Mouse (Mus musculus): ENCODE results near the gene Adra1b. TPM values are rescaled to one million over a fixed set of nuclear protein-coding genes. Genes with fewer than 3 reads are reported as not detected.

Adra1b gene
- total and polyA plus RNA-seq, 3 experiments = not detected

DNA sequence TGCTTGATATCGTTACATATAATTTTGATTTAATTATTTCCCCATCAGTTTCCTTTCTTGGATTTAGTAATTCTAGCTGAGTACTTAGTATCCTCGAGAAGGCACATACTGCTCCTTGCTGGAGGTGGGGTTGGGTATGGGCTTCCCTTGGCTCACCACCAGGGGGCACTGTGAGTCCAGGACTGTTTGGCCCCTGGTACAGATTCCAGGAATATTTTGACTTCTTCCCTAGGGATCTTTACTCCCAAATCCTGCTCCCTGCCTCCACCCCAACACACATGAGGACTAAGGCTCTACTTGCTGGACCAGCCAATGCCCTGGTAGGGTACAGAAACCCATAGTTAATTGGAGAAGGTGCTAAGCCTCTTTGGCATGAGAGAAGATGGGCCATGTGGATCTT is 117.2 kb downstream of the Adra1b start (continued):
- no peak for TF ChIP-seq HCFC1 (IDR thresholded peaks at IDR 0.05; ENCODE audit: low read depth, low read length)
- no peak for TF ChIP-seq GATA1 (IDR thresholded peaks at IDR 0.05; ENCODE audit: low read depth, low read length)
- TF ChIP-seq RCOR1 (IDR thresholded peaks at IDR 0.05; ENCODE audit: low read depth, low read length) = no peak
- TF ChIP-seq KAT2A (conservative IDR thresholded peaks at IDR 0.05; ENCODE audit: low read depth, low read length) = no peak
- TF ChIP-seq UBTF (IDR thresholded peaks at IDR 0.05; ENCODE audit: borderline replicate concordance, insufficient read depth, low read depth, low read length) = no peak
- TF ChIP-seq TCF12 (IDR thresholded peaks at IDR 0.05; ENCODE audit: low read depth, low read length) = no peak
- TF ChIP-seq MAZ (IDR thresholded peaks at IDR 0.05; ENCODE audit: low read depth, low read length) = no peak

DNA sequence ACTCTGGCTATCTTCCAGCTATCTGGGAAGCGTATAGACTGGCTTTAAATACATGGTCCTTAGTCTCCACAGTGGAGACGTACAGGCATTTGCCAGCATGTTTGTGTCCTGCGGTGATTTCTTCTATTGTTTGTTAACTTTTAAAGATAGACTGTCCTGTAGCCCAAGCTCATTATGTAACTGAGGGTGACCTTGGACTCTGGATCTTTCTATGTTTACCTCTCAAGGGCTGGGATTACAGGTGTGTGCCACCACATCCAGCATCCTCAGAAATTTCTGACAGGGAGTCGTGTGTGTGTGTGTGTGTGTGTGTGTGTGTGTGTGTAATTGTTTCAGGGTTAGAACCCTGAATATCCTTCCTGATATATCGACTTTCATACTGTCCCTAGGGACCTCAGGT is 117.9 kb downstream of the Adra1b start:
- Histone ChIP-seq H3K36me3 (ENCODE audit: control insufficient read depth in 1 of 2, insufficient read depth in 2 of 2, low read length in 2 of 2) (no peaks in the 10 kb centered on the region), H3K4me1 (ENCODE audit: control insufficient read depth in 1 of 2, insufficient read depth in 2 of 2, low read length in 2 of 2) (no peaks in the 10 kb centered on the region), H3K9ac (ENCODE audit: control insufficient read depth, low read depth, low read length, poor library complexity, severe bottlenecking) (no peak overlapping the region), H3K79me2 (ENCODE audit: control insufficient read depth, insufficient read depth, low read length, poor library complexity) (no peaks in the 10 kb centered on the region), H3K9me3 (replicated peaks; ENCODE audit: insufficient read depth, low read length) (no peaks in the 10 kb centered on the region), H3K27ac (ENCODE audit: control insufficient read depth, low read depth, low read length) (no peak overlapping the region), H3K27me3 (ENCODE audit: control insufficient read depth in 1 of 2, insufficient read depth in 2 of 2, low read length in 2 of 2) (peaks cover 0 to 2% of the 10 kb centered on the region in 2 experiments; a peak in 1 of 4 replicates), H3K4me3 (ENCODE audit: control insufficient read depth in 1 of 2, insufficient read depth in 1 of 2, low read depth in 2 of 2, low read length in 2 of 2) (no peak overlapping the region)
- TF ChIP-seq GABPA (IDR thresholded peaks at IDR 0.05; ENCODE audit: low read depth, low read length) = no peak
- TF ChIP-seq CHD1 (IDR thresholded peaks at IDR 0.05; ENCODE audit: low read depth, low read length) = no peak
- no peak for TF ChIP-seq USF2 (IDR thresholded peaks at IDR 0.05; ENCODE audit: borderline replicate concordance in 1 of 2, insufficient read depth in 1 of 2, low read depth in 1 of 2, low read length in 2 of 2)
- no peak for DNase-seq (ENCODE audit: low read depth, low spot score)

DNA sequence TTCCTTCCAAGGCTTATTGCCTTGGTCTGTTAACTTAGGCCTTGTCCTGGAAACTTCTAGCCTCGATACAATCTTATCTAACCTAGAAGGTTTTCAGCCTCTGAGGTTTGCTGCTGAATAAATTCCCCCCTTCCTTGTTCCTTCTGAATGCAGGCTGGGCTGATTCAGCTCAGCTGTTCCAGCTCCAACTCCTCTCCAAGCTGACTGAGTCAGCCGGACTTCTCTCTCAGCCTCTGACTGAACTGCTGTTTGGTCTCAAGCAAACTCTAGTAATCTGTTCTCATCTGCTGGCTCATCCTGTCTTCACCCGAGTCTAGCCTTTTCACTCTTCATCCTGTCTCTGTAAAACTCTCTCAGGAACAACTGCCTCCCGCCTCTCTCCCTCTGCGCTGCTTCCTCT is 121.5 kb downstream of the Adra1b start:
- H3K36me3 ChIP-seq (ENCODE audit: control insufficient read depth in 1 of 2, insufficient read depth in 2 of 2, low read length in 2 of 2) = no peaks in the 10 kb centered on the region

DNA sequence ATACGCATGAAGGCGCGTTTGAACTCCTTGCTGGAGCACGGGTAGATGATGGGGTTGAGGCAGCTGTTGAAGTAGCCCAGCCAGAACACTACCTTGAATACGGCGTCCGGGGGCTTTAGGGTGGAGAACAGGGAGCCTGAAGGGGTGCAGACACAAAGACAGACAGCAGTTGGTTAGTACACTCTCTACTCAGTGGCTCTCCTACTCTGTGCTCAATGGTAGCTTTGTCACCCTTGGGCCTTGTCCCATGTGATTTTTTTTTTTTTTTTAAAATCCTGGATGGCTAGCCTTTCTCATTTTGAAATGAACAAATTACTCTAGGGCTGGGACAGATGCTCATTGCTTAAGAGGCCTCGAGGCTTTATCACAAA is 124.7 kb downstream of the Adra1b start:
- Histone ChIP-seq H3K27me3 (ENCODE audit: control insufficient read depth in 1 of 2, insufficient read depth in 2 of 2, low read length in 2 of 2) (peaks cover 4 to 5% of the 10 kb centered on the region in 2 experiments), H3K36me3 (ENCODE audit: control insufficient read depth in 1 of 2, insufficient read depth in 2 of 2, low read length in 2 of 2) (no peaks in the 10 kb centered on the region), H3K9me3 (replicated peaks; ENCODE audit: insufficient read depth, low read length) (no peaks in the 10 kb centered on the region), H3K9ac (ENCODE audit: control insufficient read depth, low read depth, low read length, poor library complexity, severe bottlenecking) (no peak overlapping the region), H3K4me1 (ENCODE audit: control insufficient read depth in 1 of 2, insufficient read depth in 2 of 2, low read length in 2 of 2) (no peaks in the 10 kb centered on the region), H3K27ac (ENCODE audit: control insufficient read depth, low read depth, low read length) (no peak overlapping the region), H3K4me3 (ENCODE audit: control insufficient read depth in 1 of 2, insufficient read depth in 1 of 2, low read depth in 2 of 2, low read length in 2 of 2) (no peak overlapping the region), H3K79me2 (ENCODE audit: control insufficient read depth, insufficient read depth, low read length, poor library complexity) (no peaks in the 10 kb centered on the region)
- DNase-seq (ENCODE audit: low read depth, low spot score) = no peak
- TF ChIP-seq EP300 (IDR thresholded peaks at IDR 0.05; ENCODE audit: low read depth in 1 of 2, low read length in 2 of 2) = no peak
- no peak for TF ChIP-seq KAT2A (conservative IDR thresholded peaks at IDR 0.05; ENCODE audit: low read depth, low read length)
- no peak for TF ChIP-seq GABPA (IDR thresholded peaks at IDR 0.05; ENCODE audit: low read depth, low read length)
- TF ChIP-seq POLR2AphosphoS2 (IDR thresholded peaks at IDR 0.05; ENCODE audit: low read length) = no peak
- TF ChIP-seq MXI1 (IDR thresholded peaks at IDR 0.05; ENCODE audit: low read depth, low read length) = no peak
- no peak for TF ChIP-seq CHD2 (IDR thresholded peaks at IDR 0.05; ENCODE audit: low read length)
- no peak for TF ChIP-seq TAL1 (IDR thresholded peaks at IDR 0.05; ENCODE audit: low read length)
- no peak for TF ChIP-seq SIN3A (IDR thresholded peaks at IDR 0.05; ENCODE audit: low read length)
- no peak for TF ChIP-seq MYB (IDR thresholded peaks at IDR 0.05; ENCODE audit: low read depth, low read length)
- no peak for TF ChIP-seq TCF12 (IDR thresholded peaks at IDR 0.05; ENCODE audit: low read depth, low read length)
- TF ChIP-seq POLR2AphosphoS5 (IDR thresholded peaks at IDR 0.05; ENCODE audit: borderline replicate concordance, low read depth, low read length) = no peak

More for the DNA sequence above, 121.5 kb downstream of the Adra1b start:
- H3K4me1 ChIP-seq (ENCODE audit: control insufficient read depth in 1 of 2, insufficient read depth in 2 of 2, low read length in 2 of 2) = no peaks in the 10 kb centered on the region
- no peaks in the 10 kb centered on the region for H3K79me2 ChIP-seq (ENCODE audit: control insufficient read depth, insufficient read depth, low read length, poor library complexity)
- no peak for DNase-seq (ENCODE audit: low read depth, low spot score)
- peaks cover 0 to 2% of the 10 kb centered on the region in 2 experiments; a peak in 1 of 4 replicates for H3K27me3 ChIP-seq (ENCODE audit: control insufficient read depth in 1 of 2, insufficient read depth in 2 of 2, low read length in 2 of 2)
- H3K4me3 ChIP-seq (ENCODE audit: control insufficient read depth in 1 of 2, insufficient read depth in 1 of 2, low read depth in 2 of 2, low read length in 2 of 2) = no peak overlapping the region
- no peaks in the 10 kb centered on the region for H3K9me3 ChIP-seq (replicated peaks; ENCODE audit: insufficient read depth, low read length)
- H3K9ac ChIP-seq (ENCODE audit: control insufficient read depth, low read depth, low read length, poor library complexity, severe bottlenecking) = no peak overlapping the region
- no peak overlapping the region for H3K27ac ChIP-seq (ENCODE audit: control insufficient read depth, low read depth, low read length)
- TF ChIP-seq JUND (IDR thresholded peaks at IDR 0.05; ENCODE audit: low read depth, low read length) (no peak), MAX (IDR thresholded peaks at IDR 0.05; ENCODE audit: low read length) (no peak), TAL1 (IDR thresholded peaks at IDR 0.05; ENCODE audit: low read length) (no peak)

Data from MEL (cell line).